Mouse (Mus musculus): ENCODE data around the gene Neurl3.

GRCm38 (mm10) chr1:36267595-36267994 lies 6.9 kb downstream of the Neurl3 start:
- no peak; the same call in 2 of the 3 replicates for TF ChIP-seq GATA1 (IDR thresholded peaks at IDR 0.05; ENCODE audit: borderline replicate concordance, low read length)
- no peak for TF ChIP-seq FLI1 (IDR thresholded peaks at IDR 0.05; ENCODE audit: low read length)
